Mouse (Mus musculus) cerebellum, adult 9-11 months (tissue): Measurements from ENCODE around the gene Hif1an.

Experiments used
- DNase-seq: peaks from one replicate; pipeline ENCODE4 v3.0.0; 2022

The Hif1an gene

GRCm38 (mm10) chr19:44567763-44568162, 5.1 kb downstream of the Hif1an start:
- no peak for DNase-seq

GRCm38 (mm10) chr19:44576275-44576674, 13.6 kb downstream of the Hif1an start:
- no peak for DNase-seq

GRCm38 (mm10) chr19:44578038-44578437, 15.4 kb downstream of the Hif1an start:
- no peak for DNase-seq

GRCm38 (mm10) chr19:44582103-44582502, 19.5 kb downstream of the Hif1an start:
- no peak for DNase-seq

- DNase-seq = peak; percentile 77
Measured at GRCm38 (mm10) chr19:44582638-44583309, 20.1 kb downstream of the Hif1an start.

GRCm38 (mm10) chr19:44588036-44588435, 25.4 kb downstream of the Hif1an start:
- no peak for DNase-seq

GRCm38 (mm10) chr19:44589591-44590223, 27.1 kb downstream of the Hif1an start:
- no peak for DNase-seq

- no peak for DNase-seq
Measured at GRCm38 (mm10) chr19:44590992-44591391, 28.3 kb downstream of the Hif1an start.

- no peak for DNase-seq
Measured at GRCm38 (mm10) chr19:44591638-44592037, 29.0 kb downstream of the Hif1an start.

- DNase-seq = no peak
Measured at GRCm38 (mm10) chr19:44594180-44594579, 31.5 kb downstream of the Hif1an start.

- DNase-seq = no peak
Measured at GRCm38 (mm10) chr19:44618166-44618565, 55.5 kb downstream of the Hif1an start.
